Mouse (Mus musculus) hindbrain, embryonic 13.5 days (tissue): ENCODE results near the gene Rps16. TPM values are rescaled to one million over a fixed set of nuclear protein-coding genes. Genes with fewer than 3 reads are reported as not detected.
A peak's percentile ranks its signal among the peaks of the same experiment; 100 is the strongest.

ENCODE experiments used
- ATAC-seq: fragments of 200-750 bp; cut with Nextera tagmentation; 2 replicates; pipeline ENCODE4 v1.8.0; 2017; ENCODE audit warnings: moderate TSS enrichment; ENCODE audit not compliant: low FRiP score
- H3K27ac ChIP-seq: fragments of 300-500 bp; sonication (generic); 2 replicates; pipeline ENCODE4 v1.5.1; 2015; ENCODE audit warnings: inconsistent platforms, mild to moderate bottlenecking, moderate library complexity
- H3K27me3 ChIP-seq: fragments of 300-500 bp; sonication (generic); 2 replicates; pipeline ENCODE4 v1.6.1; 2015; ENCODE audit warnings: mild to moderate bottlenecking, inconsistent platforms
- H3K36me3 ChIP-seq: fragments of 300-500 bp; sonication (generic); 2 replicates; pipeline ENCODE4 v1.6.1; 2015; ENCODE audit warnings: mild to moderate bottlenecking, inconsistent platforms
- H3K4me1 ChIP-seq: fragments of 300-500 bp; sonication (generic); replicated peaks from 2 replicates; pipeline ENCODE4 v1.6.1; 2015; ENCODE audit warnings: inconsistent platforms
- H3K4me2 ChIP-seq: fragments of 300-500 bp; sonication (generic); 2 replicates; pipeline ENCODE4 v1.6.1; 2015; ENCODE audit warnings: inconsistent platforms, mild to moderate bottlenecking, moderate library complexity
- H3K4me3 ChIP-seq: fragments of 300-500 bp; sonication (generic); 2 replicates; pipeline ENCODE4 v1.5.1; 2015; ENCODE audit warnings: mild to moderate bottlenecking, inconsistent platforms
- H3K9ac ChIP-seq: fragments of 300-500 bp; sonication (generic); 2 replicates; pipeline ENCODE4 v1.6.1; 2015; ENCODE audit warnings: mild to moderate bottlenecking, inconsistent platforms
- H3K9me3 ChIP-seq: fragments of 300-500 bp; sonication (generic); 2 replicates; pipeline ENCODE4 v1.6.1; 2016; ENCODE audit warnings: inconsistent platforms
- whole genome bisulfite sequencing: fragments of 180-500 bp; shearing (Covaris S2); methylation state at CpG from one replicate; pipeline ENCODE4 v1.1.7; 2015; 5-methylcytosine and 5-hydroxymethylcytosine counted together
- polyA plus RNA-seq: library from polyadenylated mRNA; unstranded; fragments of >200 nt; fragmentation: Nextera tagmentation; extraction: Ambion mirVana; gene quantifications from 2 replicates; pipeline ENCODE4 v1.2.1, GENCODE M21; 2015

The Rps16 gene
- polyA plus RNA-seq, 1 experiment from 2014 or later, result 543 TPM

GRCm38 (mm10) chr7:28326457-28326856, 24.0 kb upstream of the Rps16 start:
- Histone ChIP-seq H3K4me1 (no peaks in the 10 kb centered on the region), H3K27me3 (no peaks in the 10 kb centered on the region), H3K9me3 (no peaks in the 10 kb centered on the region), H3K36me3 (peaks cover 99% of the 10 kb centered on the region), H3K27ac (no peak overlapping the region), H3K9ac (no peak overlapping the region), H3K4me3 (no peak overlapping the region), H3K4me2 (no peak overlapping the region)
- no peak for ATAC-seq
- WGBS, result 78% methylated on average over 4 of the region's 4 CpGs

GRCm38 (mm10) chr7:28328260-28328659, 22.2 kb upstream of the Rps16 start:
- WGBS, result 98% methylated on average over 2 of the region's 2 CpGs
- H3K4me1 ChIP-seq, result no peaks in the 10 kb centered on the region
- ATAC-seq, result no peak
- no peaks in the 10 kb centered on the region for H3K27me3 ChIP-seq
- H3K9me3 ChIP-seq, result no peaks in the 10 kb centered on the region
- no peak overlapping the region for H3K27ac ChIP-seq
- H3K36me3 ChIP-seq, result peaks cover 83% of the 10 kb centered on the region
- H3K4me3 ChIP-seq, result no peak overlapping the region
- no peak overlapping the region for H3K4me2 ChIP-seq
- no peak overlapping the region for H3K9ac ChIP-seq

- Histone ChIP-seq H3K27me3 (no peaks in the 10 kb centered on the region), H3K4me3 (no peak overlapping the region), H3K9me3 (no peaks in the 10 kb centered on the region), H3K9ac (no peak overlapping the region), H3K4me1 (peaks cover 31% of the 10 kb centered on the region), H3K36me3 (peaks cover 29% of the 10 kb centered on the region), H3K4me2 (no peak overlapping the region), H3K27ac (no peak overlapping the region)
- WGBS, result 93% methylated on average over 4 of the region's 4 CpGs
- no peak for ATAC-seq
Observed at GRCm38 (mm10) chr7:28334534-28334933, 15.9 kb upstream of the Rps16 start.

- 93% methylated on average over 2 of the region's 2 CpGs for WGBS
- H3K4me1 ChIP-seq, result peaks cover 31% of the 10 kb centered on the region
- H3K27ac ChIP-seq, result no peak overlapping the region
- no peak overlapping the region for H3K4me2 ChIP-seq
- no peak overlapping the region for H3K4me3 ChIP-seq
- H3K36me3 ChIP-seq, result peaks cover 19% of the 10 kb centered on the region
- 0 out of 2 replicates have a peak overlapping the region, but pooled peaks have one; percentile 24 for H3K9ac ChIP-seq
- no peak for ATAC-seq
- H3K27me3 ChIP-seq, result no peaks in the 10 kb centered on the region
- H3K9me3 ChIP-seq, result no peaks in the 10 kb centered on the region
Observed at GRCm38 (mm10) chr7:28335471-28335870, 15.0 kb upstream of the Rps16 start.

GRCm38 (mm10) chr7:28338108-28338998, 12.1 kb upstream of the Rps16 start, which contains the start of gene Supt5:
Supt5 (minus strand) TSS chr7:28338746.
- Histone ChIP-seq H3K4me3 (peak within 1 kb of the TSS; percentile 96), H3K4me1 (peaks cover 31% of the 10 kb centered on the region), H3K9ac (peak within 1 kb of the TSS; percentile 97), H3K4me2 (peak within 1 kb of the TSS; percentile 84), H3K27me3 (no peaks in the 10 kb centered on the region), H3K36me3 (peaks cover 8% of the 10 kb centered on the region; the same call in 1 of the 2 replicates), H3K9me3 (no peaks in the 10 kb centered on the region), H3K27ac (peak within 1 kb of the TSS; percentile 88)
- peak; percentile 98 for ATAC-seq
- under 1% methylated on average over 77 of the region's 77 CpGs for WGBS

- Histone ChIP-seq H3K36me3 (peaks cover 8% of the 10 kb centered on the region; the same call in 1 of the 2 replicates), H3K4me3 (peak overlapping the region; percentile 96), H3K9me3 (no peaks in the 10 kb centered on the region), H3K9ac (0 out of 2 replicates have a peak overlapping the region, but pooled peaks have one; percentile 64), H3K27me3 (no peaks in the 10 kb centered on the region), H3K4me1 (peaks cover 31% of the 10 kb centered on the region), H3K27ac (peak overlapping the region; percentile 88), H3K4me2 (peak overlapping the region; percentile 84)
- ATAC-seq, result no peak; the same call in 1 of the 2 replicates
- WGBS, result 80% methylated on average over 19 of the region's 19 CpGs
Observed at GRCm38 (mm10) chr7:28339213-28339917, 11.1 kb upstream of the Rps16 start.

GRCm38 (mm10) chr7:28341381-28341780, 9.1 kb upstream of the Rps16 start:
- no peak for ATAC-seq
- 51% methylated on average over 7 of the region's 7 CpGs for WGBS
- no peak overlapping the region for H3K9ac ChIP-seq
- H3K27ac ChIP-seq, result no peak overlapping the region
- no peak overlapping the region for H3K4me2 ChIP-seq
- H3K36me3 ChIP-seq, result no peaks in the 10 kb centered on the region
- no peaks in the 10 kb centered on the region for H3K27me3 ChIP-seq
- peaks cover 14% of the 10 kb centered on the region for H3K4me1 ChIP-seq
- H3K9me3 ChIP-seq, result no peaks in the 10 kb centered on the region
- no peak overlapping the region for H3K4me3 ChIP-seq

- no peaks in the 10 kb centered on the region for H3K27me3 ChIP-seq
- H3K27ac ChIP-seq, result no peak overlapping the region
- no peak overlapping the region for H3K4me2 ChIP-seq
- no peak overlapping the region for H3K9ac ChIP-seq
- peaks cover 3% of the 10 kb centered on the region for H3K4me1 ChIP-seq
- no peaks in the 10 kb centered on the region for H3K36me3 ChIP-seq
- no peak overlapping the region for H3K4me3 ChIP-seq
- no peak for ATAC-seq
- H3K9me3 ChIP-seq, result no peaks in the 10 kb centered on the region
- WGBS, result 4% methylated on average over 4 of the region's 4 CpGs
Observed at GRCm38 (mm10) chr7:28344637-28345036, 5.8 kb upstream of the Rps16 start.

- WGBS, result 85% methylated on average over 3 of the region's 3 CpGs
- no peak for ATAC-seq
- H3K4me1 ChIP-seq, result peaks cover 21% of the 10 kb centered on the region
Observed at GRCm38 (mm10) chr7:28347746-28348145, 2.7 kb upstream of the Rps16 start.

GRCm38 (mm10) chr7:28348601-28349000, 1.9 kb upstream of the Rps16 start:
- Histone ChIP-seq H3K4me1 (peaks cover 21% of the 10 kb centered on the region), H3K4me3 (no peak overlapping the region), H3K27ac (no peak overlapping the region), H3K9ac (peak overlapping the region; percentile 13; the same call in 1 of the 2 replicates), H3K9me3 (no peaks in the 10 kb centered on the region), H3K4me2 (no peak overlapping the region), H3K27me3 (no peaks in the 10 kb centered on the region), H3K36me3 (peaks cover 17% of the 10 kb centered on the region)
- no peak for ATAC-seq
- WGBS, result 87% methylated on average over 7 of the region's 7 CpGs

More at GRCm38 (mm10) chr7:28347746-28348145, 2.7 kb upstream of the Rps16 start:
- no peak overlapping the region for H3K9ac ChIP-seq
- no peaks in the 10 kb centered on the region for H3K9me3 ChIP-seq
- no peak overlapping the region for H3K27ac ChIP-seq
- H3K27me3 ChIP-seq, result no peaks in the 10 kb centered on the region
- peaks cover 8% of the 10 kb centered on the region for H3K36me3 ChIP-seq
- no peak overlapping the region for H3K4me3 ChIP-seq
- no peak overlapping the region for H3K4me2 ChIP-seq

- H3K9ac ChIP-seq, result peak overlapping the region; percentile 97
- peaks cover 21% of the 10 kb centered on the region for H3K4me1 ChIP-seq
- ATAC-seq, result no peak
- no peak overlapping the region for H3K27ac ChIP-seq
- H3K4me3 ChIP-seq, result peak overlapping the region; percentile 84
- peaks cover 34% of the 10 kb centered on the region for H3K36me3 ChIP-seq
- H3K27me3 ChIP-seq, result no peaks in the 10 kb centered on the region
- WGBS, result 51% methylated on average over 4 of the region's 4 CpGs
- peak overlapping the region; percentile 95 for H3K4me2 ChIP-seq
- H3K9me3 ChIP-seq, result no peaks in the 10 kb centered on the region
Observed at GRCm38 (mm10) chr7:28351676-28352191, 1.3 kb downstream of the Rps16 start.

- Histone ChIP-seq H3K27me3 (no peaks in the 10 kb centered on the region), H3K4me1 (peaks cover 33% of the 10 kb centered on the region), H3K4me3 (no peak overlapping the region), H3K36me3 (peaks cover 34% of the 10 kb centered on the region), H3K9me3 (no peaks in the 10 kb centered on the region), H3K27ac (no peak overlapping the region), H3K4me2 (no peak overlapping the region), H3K9ac (no peak overlapping the region)
- 97% methylated on average over 2 of the region's 2 CpGs for WGBS
- ATAC-seq, result no peak
Observed at GRCm38 (mm10) chr7:28353267-28353666, 2.8 kb downstream of the Rps16 start.
